Mouse (Mus musculus): ENCODE data around the gene Ccdc7a.

Gene Ccdc7a

DNA sequence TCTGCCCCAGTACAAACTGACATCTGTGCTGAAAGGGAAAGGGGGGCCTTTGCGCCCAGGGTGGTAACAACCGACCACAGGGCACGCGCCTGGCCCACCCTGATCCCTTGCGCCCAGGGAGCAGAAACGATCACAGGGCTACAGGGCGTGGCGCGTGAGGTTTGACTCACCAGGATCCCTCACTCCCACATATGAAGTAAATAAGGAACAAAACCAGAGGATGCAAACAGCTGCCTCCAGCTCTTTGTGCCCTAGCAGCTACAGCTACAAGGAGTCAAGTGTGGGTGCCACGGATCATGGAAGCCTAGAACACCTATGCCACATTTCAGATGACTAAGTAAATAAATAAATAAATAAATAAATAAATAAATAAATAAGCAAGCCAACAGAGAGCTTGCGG is at the start of gene Ccdc7a:
Gene Ccdc7a (minus strand): TSS at position 101 of the 400 bp plus-strand sequence.
- WGBS, result 88% methylated on average over 2 of the region's 11 CpGs

DNA sequence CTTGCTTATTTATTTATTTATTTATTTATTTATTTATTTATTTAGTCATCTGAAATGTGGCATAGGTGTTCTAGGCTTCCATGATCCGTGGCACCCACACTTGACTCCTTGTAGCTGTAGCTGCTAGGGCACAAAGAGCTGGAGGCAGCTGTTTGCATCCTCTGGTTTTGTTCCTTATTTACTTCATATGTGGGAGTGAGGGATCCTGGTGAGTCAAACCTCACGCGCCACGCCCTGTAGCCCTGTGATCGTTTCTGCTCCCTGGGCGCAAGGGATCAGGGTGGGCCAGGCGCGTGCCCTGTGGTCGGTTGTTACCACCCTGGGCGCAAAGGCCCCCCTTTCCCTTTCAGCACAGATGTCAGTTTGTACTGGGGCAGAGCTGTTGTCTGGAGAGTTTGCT is 1.5 kb upstream of the Ccdc7a start, which contains the start of gene Ccdc7b:
Gene Ccdc7b (plus strand): TSS at position 301 of the 400 bp plus-strand sequence.
- 80% methylated on average over 1 of the region's 10 CpGs for WGBS

DNA sequence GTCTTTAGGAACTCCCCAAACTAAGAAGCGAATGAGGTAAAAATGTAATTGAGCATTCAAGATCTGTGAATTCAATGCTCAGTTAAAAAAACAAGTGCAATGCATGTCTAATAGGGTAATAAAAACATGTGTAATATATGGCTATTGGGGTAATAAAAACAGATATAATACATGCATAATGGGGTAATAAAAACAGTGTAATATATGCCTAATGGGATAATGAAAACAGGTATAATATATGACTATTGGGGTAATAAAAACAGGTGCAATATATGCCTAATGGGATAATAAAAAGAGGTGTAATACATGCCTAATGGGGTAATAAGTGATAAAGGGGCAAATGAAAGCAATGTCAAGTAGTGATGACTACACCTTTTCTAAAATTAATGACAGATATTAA is 73.9 kb downstream of the Ccdc7a start:
- WGBS, result 97% methylated on average over 1 of the region's 1 CpGs

DNA sequence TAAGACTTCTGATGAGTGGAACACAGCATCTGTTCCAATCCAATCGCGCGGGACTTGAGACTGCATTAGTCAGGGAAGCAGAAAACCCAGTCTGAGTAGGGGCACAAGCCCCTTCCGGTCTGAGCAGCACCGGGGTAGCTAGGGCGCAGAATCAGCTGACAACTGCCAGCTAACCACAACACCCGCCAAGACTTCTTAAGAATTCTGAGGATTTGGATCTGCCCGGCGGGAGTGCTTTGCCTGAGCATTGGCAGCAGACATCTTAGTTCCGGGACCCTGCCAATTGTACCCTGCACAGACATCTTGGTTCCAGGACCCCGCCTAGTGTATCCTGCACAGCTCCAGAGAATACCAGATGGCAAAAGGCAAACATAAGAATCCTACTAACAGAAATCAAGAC is 116.4 kb downstream of the Ccdc7a start:
- WGBS, result 66% methylated on average over 11 of the region's 11 CpGs

DNA sequence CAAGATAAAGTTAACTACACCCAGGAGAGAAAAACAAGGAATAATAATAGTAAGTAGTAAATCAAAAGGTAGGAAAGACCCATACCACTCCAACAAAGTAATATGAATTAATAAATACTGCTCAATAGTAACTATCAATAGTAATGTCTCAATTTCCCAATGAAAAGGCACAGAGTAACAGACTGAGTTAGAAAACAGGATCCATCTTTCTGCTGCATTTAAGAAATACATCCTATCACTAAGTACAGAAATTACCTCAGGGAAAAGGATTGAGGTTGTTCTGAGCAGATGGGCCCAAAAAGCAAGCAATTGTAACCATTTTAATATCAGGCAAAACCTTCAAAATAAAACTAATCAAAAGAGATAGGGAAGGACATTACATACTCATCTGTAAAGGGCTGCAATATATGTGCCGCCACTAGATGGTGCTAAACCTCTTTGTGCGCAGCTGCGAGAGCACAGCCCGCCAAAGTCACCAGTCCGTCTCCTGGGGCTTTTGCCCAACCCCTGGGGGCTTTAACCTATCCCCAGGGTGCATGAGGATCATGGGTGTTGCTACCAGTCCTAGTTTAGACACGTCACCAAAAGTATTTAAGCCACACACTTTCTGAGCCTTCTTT is 124.2 kb downstream of the Ccdc7a start:
- WGBS, result under 1% methylated on average over 6 of the region's 6 CpGs

DNA sequence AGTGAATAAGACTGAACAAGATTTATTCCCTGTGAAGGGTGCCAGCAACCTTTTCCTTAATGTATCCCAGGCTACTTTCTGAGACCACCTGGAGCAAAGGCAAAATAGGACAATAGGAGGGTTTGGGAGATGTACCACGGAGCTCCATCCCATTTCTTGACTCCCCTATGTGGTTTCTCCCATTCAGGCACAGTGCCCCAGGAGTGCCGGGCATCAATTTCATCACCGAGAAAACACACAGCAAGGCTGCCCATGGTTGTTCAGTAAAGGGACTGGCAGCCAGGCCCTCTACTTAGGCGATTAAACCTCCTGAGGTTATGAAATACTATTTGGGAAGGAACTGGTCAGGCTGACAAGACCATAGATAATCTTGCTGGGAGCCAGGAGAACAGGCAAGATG is 131.9 kb downstream of the Ccdc7a start:
- WGBS, result 78% methylated on average over 4 of the region's 4 CpGs

DNA sequence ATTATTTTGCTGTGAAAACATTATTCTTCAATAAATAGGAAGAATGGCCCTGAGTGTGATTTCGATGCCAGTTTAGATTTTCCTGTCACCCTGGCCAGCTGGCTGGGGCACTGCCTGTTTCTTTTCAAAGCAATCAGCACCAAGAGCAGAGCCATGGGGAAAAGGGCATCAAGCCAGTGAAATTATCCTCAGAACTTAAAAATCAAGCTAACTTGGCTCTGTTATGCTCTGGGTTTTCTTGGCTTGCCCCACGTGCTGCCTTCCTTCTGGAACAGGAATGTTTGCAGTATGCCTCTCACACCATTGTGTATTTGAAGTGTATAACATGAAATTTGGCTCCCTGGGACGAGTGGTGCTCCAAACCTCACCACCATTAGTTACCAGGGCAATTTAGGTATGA is 182.6 kb downstream of the Ccdc7a start:
- WGBS, result 31% methylated on average over 3 of the region's 3 CpGs

DNA sequence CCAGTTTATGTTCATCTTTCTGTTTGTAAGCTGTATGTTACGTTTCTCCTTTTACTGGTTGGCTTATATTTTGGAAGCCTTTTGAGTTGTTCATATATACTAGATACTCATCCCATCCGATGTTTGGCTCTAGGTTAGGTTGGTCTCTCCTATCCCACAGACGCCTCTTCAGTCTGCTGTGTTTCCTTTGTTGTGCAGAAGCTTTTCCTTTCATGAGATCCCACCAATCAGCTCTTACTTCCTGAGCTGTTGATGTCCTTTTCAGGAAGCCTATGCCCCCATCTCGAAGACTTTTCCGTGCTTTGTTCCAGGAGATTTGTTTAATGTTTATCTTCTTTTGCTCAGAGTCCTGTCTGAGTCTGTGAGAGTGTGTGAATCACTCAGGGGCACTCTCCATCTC is 221.6 kb downstream of the Ccdc7a start:
- 61% methylated on average over 5 of the region's 5 CpGs for WGBS

DNA sequence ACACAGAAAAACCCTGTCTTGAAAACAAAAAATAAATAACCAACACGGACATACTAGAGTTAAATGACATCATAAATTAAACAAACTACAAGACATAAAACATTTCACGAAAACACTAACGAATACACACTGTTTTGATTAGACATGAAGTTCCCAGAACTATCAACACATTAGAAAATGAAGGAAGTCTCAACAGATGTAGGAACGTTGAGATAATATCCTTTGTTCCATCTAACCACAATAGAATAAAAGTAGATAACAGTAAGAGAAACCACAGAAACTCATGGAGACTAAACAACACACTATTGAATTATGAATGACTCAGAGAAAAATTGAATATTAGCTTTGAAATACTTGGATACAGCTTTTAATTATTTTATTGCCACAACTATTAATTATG is 252.8 kb downstream of the Ccdc7a start:
- 70% methylated on average over 4 of the region's 4 CpGs for WGBS

DNA sequence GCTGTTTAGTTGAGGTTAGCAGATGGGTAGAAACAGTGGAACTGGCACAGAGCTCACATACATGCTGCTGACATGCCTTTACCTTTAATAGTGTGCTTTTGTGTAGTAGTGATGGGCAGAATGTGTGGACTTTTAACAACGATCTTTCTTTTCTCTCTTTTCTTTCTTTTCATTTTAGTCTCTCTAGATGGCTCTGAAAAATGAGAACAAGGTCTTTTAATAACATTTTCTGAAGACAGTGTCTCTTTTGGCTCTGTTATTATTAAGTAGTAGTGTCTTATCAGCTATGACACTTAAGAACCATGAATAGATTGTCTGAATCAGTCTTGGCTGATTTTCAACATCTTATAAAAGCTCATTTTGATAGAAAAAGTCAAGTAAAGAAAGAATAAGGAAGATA is 266.7 kb downstream of the Ccdc7a start, which contains the start of gene Gm3952:
Gene Gm3952 (minus strand): TSS at position 101 of the 400 bp plus-strand sequence.
- 70% methylated on average over 1 of the region's 1 CpGs for WGBS

DNA sequence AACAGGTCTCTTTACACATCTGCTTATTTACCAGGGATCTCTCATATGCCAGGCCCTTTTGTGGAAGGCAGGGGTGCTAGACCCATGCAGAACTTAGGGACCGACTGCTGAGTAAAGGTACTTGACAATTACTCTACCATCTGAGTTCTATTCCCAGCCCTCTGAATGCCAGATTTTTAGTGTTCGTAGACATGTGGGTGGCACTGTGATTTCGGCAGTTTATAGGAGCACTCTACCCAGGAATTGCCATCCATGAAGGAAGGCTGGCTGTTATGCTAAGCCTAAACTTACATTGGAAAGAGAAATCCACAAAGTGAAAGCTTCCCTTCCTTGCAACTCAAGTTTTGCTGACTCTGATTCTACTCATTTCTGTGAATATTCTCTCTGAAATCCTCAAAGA is 329.6 kb downstream of the Ccdc7a start:
- WGBS, result 51% methylated on average over 3 of the region's 3 CpGs

DNA sequence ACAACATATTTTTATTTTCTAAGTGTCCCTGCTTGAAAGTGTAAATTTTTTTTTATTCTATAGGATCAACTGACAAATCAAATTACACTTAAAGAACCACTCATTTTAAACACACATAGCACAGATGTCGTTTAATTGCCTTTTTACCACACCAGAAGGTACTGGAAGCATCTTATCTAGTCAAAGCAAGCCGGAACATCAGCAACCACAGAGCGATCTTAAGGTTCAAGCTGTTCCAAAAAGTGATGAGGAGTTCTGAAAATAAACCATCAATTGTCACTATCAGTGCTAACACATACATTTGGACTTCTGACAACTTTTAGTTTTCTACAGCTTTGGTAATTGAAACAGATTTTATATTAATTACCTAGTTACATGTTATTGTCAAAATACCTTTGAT is 331.2 kb downstream of the Ccdc7a start:
- WGBS, result 64% methylated on average over 3 of the region's 3 CpGs

DNA sequence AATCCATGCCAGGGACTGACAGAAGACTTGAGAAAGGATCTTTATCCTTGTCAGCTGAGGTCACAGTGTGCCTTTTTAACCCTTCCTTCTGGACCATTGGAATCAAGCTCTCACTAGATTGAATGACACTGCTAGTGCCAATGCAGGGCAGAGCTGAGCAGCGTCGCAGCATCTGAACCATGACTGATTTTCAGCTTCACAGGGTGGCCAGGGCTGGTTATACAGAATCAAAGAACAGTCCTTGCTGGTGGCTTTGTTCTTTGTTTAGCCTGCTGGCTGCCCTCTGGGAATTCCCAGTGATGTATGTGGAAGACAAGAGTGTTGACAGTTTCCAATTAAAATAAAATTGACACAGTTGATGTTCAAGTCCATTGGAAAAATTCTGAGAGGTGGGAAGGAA is 333.1 kb downstream of the Ccdc7a start:
- WGBS, result 49% methylated on average over 2 of the region's 2 CpGs

DNA sequence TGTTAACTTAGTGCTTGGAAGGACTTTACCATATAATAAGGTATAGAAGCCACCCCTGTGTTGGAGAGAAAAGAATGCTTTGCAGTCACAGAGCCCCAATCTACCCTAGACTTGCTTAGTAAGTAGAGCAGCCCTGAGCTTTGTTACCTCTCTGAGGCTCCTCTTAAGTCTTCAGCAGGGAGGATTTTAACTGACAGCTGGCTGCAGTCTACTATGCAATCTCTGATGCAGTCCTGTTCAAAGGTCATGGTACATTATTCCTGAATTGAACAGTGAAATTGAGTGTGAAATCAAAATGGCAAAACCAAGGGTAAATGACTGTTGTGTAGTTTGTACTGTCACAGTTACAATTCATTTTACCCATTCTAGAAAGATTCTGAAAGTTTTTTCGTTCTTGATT is 338.1 kb downstream of the Ccdc7a start:
- WGBS, result 90% methylated on average over 1 of the region's 1 CpGs

DNA sequence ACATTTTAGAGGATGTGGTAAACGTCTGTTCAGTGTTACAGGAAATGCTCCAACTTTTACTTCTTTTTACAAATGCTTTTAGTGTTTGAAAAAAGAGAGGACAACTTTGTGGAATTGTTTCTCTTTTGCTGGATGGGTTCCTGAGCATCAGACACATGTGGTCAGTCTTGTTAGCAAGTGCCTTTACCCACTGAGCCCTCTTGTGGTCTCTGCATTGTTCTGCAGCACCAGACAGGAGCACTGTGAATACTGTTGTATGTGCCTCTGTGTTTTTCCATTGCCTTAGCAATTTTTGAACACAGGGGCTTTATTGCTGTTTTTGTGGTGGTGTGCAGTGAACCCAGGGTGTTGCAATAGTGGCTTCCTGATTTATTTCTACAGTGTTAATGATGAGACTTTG is 340.5 kb downstream of the Ccdc7a start:
- WGBS, result 11% methylated on average over 1 of the region's 1 CpGs

DNA sequence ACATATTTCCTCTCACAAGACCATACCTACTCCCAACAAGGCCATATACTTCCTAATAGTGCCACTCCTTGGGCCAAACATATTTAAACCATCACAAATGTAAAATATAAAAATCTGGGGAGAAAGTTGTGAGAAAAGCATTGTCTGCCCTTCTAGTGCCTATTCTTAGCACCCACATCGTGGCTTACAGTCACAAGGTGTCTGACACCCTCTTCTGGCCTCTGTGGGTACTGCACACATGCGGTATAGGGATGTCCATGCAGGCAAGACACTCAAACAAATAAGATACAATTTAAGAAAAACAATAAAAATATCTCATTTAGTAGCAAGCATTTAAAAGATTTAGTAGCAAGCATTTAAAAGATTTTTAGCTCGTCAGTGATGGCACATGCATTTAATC is 356.1 kb downstream of the Ccdc7a start:
- 46% methylated on average over 3 of the region's 3 CpGs for WGBS

DNA sequence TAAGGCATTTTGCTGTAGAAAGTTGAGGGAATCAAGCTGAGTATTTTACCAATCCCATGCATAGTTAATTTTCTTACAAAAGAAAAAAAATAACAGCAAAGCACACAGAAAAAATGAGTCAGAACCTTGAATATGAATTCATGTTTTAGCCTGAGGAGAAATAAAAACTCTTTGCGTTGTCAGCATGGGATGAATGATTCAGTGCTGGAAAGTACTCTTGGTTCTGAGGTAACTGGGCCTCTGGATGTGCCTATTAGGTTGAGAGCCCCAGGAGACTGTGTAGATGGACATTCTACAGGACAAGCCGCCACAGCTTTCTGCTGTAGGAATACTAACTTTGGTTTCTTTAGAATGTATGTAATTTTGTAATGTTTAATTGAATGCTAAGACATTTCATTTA is 360.5 kb downstream of the Ccdc7a start:
- 44% methylated on average over 2 of the region's 2 CpGs for WGBS

DNA sequence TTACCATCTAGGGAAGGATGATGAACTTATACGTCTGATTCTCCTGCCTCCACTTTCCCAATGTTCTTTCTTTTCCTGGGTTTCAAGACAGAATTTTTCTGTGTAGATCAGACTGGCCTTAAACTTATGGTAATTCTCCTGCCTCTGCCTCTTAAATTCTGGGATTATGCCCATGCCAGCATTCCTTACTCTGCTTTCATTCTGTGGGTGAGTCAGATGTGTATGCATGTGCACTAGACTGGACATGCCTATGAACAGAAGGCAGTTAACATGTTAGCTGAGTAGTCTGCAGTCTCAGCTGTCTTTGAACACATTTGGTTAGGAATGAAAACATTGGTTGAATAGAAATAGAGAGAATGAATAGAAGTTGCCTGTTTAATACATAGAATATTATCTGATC is 360.9 kb downstream of the Ccdc7a start:
- WGBS, result 62% methylated on average over 1 of the region's 1 CpGs

DNA sequence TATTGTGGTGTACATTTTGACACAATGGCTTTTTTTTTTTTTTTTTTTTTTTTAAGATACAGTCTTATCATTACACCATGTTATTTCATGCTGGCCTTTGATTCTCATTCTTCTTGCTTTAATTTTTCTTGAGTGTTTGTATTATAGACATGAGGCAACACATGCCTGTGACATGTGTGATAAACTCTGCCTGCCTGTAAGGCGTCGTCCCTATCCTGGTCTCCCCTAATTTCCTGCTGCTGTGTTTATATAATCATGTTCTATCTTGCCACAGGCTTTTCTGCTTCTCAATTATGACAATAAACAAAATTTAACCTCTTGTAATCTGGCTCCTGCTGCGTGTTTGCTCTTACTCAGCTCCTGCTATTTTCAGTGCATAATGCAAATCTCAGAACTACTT is 367.4 kb downstream of the Ccdc7a start:
- WGBS, result 48% methylated on average over 3 of the region's 3 CpGs

DNA sequence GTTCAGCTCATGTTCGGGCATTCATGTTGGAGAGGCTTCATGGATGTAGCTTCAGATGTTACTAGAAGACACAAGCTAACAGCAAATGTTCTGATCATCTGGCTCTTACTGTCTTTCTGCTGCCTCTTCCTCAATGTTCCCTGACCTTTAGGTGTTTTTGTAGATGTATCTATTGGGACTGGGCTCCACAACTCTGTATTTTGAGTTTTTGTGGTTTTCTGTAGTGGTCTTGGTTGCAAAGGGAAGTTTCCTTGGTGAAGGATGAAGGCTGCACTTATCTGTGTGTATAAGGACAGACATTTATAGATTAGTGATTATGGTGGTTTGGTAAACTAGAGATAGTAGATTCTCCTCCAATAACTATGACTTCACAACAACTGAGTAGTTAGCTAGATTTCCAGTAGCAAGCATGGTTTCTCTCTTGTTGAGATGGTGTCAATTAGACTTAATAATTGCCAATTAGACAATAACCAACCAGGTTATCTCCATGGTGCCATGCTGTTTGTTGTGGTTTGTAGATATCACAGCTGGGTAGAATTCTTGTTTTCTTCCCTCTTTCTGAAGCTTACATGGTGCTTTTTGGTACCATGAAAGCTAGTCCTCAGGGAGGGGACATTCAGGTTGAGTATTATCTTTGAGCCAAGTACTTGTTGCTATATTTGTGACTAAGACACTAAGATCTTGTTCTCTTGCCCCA is 368.5 kb downstream of the Ccdc7a start:
- WGBS, result 88% methylated on average over 1 of the region's 1 CpGs

DNA sequence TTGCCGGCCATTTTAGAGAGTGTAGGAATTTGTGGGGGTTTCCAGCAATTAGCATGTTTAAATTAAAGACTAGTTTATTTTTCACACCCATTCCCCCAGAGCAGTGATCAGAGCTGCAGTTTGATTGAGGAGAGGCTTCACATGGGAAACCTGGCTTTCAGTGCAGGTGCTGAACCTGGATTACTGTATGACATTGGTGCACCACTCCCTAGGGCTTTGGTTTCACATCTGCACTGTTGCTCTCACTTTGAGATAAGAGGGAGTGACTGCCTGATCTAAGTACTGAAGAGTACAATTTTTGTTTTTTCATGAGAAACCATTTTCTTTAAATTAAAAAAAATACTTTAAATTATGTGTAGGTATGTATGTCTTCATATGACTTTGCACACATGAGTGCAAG is 375.3 kb downstream of the Ccdc7a start:
- 79% methylated on average over 1 of the region's 1 CpGs for WGBS

DNA sequence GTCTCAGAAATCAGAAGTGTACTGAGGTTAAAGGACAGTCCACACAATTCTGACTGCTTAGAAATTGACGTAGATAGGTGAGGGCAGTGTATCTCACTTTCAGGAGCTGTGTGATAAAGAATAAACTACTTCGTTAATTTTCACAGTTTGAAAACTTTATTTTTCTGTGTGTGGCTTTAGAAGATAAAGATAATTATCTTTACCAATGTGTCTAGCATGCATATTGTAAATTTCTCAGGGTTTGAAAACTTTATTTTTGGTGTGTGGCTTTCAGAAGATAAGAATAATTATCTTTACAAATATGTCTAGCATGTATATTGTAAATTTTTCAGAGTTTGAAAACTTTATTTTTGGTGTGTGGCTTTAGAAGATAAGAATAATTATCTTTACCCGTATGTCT is 376.6 kb downstream of the Ccdc7a start:
- WGBS, result 61% methylated on average over 3 of the region's 3 CpGs

DNA sequence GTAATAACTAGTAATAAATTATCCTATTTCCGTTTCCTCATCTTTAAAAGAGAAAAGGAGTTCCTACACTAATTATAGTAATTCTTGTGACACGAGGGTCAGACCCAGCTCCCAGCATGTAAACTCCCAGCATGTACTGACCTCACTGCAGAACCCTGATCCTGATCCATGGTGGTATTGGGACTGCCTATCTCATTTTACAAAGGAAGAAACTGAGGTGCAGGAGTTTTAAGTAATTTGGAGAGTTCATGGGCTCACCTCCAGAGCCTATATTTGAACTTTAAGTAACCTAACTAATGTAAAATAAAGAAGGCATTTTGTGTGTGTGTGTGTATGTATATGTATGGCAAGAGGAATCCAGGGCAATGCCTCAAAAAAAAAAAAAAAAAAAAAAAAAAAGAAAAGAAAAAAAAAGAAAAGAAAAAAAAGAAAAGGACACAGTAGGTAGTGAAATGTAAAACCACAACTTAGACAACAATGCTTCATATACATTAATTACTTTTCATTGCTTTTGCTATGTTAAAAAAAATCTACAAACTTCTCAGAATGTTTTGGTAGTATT is 378.8 kb downstream of the Ccdc7a start:
- 0% methylated on average over 2 of the region's 2 CpGs for WGBS
